In genomic region chr13:54521181-54521580, GRCm38 (mm10) we compare ENCODE assay signal across 29 mouse cellular contexts. TPM values are rescaled to one million over a fixed set of nuclear protein-coding genes. Genes with fewer than 3 reads are reported as not detected.
"Had no signal": no experiment of that assay in that cellular context is flagged by ENCODE, and none has a peak within 500 bp of the region (broad histone marks: within the 10 kb centered on the region; RNA-seq: fewer than 3 reads in every experiment).

No protein-coding gene starts in this region.

- H3K9ac ChIP-seq: embryonic facial prominence, embryonic 12.5 days; embryonic facial prominence, embryonic 13.5 days; embryonic facial prominence, embryonic 15.5 days; forebrain, embryonic 12.5 days; forebrain, embryonic 13.5 days; forebrain, embryonic 15.5 days; forebrain, postnatal 0 days had no signal

- ATAC-seq: forebrain, embryonic 13.5 days; forebrain, embryonic 14.5 days; forebrain, embryonic 15.5 days; forebrain, embryonic 16.5 days; forebrain, postnatal 0 days had no signal

- H3K4me2 ChIP-seq: embryonic facial prominence, embryonic 12.5 days; embryonic facial prominence, embryonic 13.5 days; embryonic facial prominence, embryonic 15.5 days; forebrain, embryonic 12.5 days; forebrain, embryonic 13.5 days; forebrain, embryonic 15.5 days had no signal

- H3K4me3 ChIP-seq: embryonic facial prominence, embryonic 10.5 days; embryonic facial prominence, embryonic 12.5 days; embryonic facial prominence, embryonic 13.5 days; embryonic facial prominence, embryonic 15.5 days; erythroblast, embryonic 14.5 days; forebrain, embryonic 10.5 days; forebrain, embryonic 12.5 days; forebrain, embryonic 13.5 days; forebrain, embryonic 15.5 days; gastrocnemius, adult 2 months; heart, adult 2 months had no signal

- H3K9me3 ChIP-seq: embryonic facial prominence, embryonic 10.5 days; embryonic facial prominence, embryonic 12.5 days; embryonic facial prominence, embryonic 13.5 days; embryonic facial prominence, embryonic 15.5 days; forebrain, embryonic 10.5 days; forebrain, embryonic 12.5 days; forebrain, embryonic 13.5 days; forebrain, embryonic 15.5 days had no signal

- DNase-seq: cerebellum, adult 2 months; cerebellum, adult 8-10 months; cerebellum, adult 9-10 months; cerebellum, adult 9-11 months; cerebellum, postnatal 10 days; cerebellum, postnatal 14 days; cerebellum, postnatal 25 days; cerebellum, postnatal 36 days; embryo, embryonic 11 days; forebrain, postnatal 0 days; gastrocnemius, adult 2 months; gastrocnemius, postnatal 10 days; gastrocnemius, postnatal 14 days; gastrocnemius, postnatal 25 days; gastrocnemius, postnatal 36 days; heart, adult 11 months; heart, adult 18-20 months; heart, adult 2 months had no signal

- H3K4me1 ChIP-seq: embryonic facial prominence, embryonic 10.5 days; embryonic facial prominence, embryonic 12.5 days; embryonic facial prominence, embryonic 13.5 days; embryonic facial prominence, embryonic 15.5 days; forebrain, embryonic 10.5 days; forebrain, embryonic 12.5 days; forebrain, embryonic 13.5 days; forebrain, embryonic 15.5 days had no signal

- H3K27me3 ChIP-seq: embryonic facial prominence, embryonic 12.5 days; embryonic facial prominence, embryonic 13.5 days; embryonic facial prominence, embryonic 15.5 days; forebrain, embryonic 12.5 days; forebrain, embryonic 13.5 days; forebrain, embryonic 15.5 days had no signal

- H3K27ac ChIP-seq: embryonic facial prominence, embryonic 10.5 days; embryonic facial prominence, embryonic 12.5 days; embryonic facial prominence, embryonic 13.5 days; embryonic facial prominence, embryonic 15.5 days; forebrain, embryonic 10.5 days; forebrain, embryonic 12.5 days; forebrain, embryonic 13.5 days; forebrain, embryonic 15.5 days; gastrocnemius, adult 2 months; heart, adult 2 months had no signal

RNA-seq across cellular contexts. Expression of gene Arl10, which starts 53.6 kb away (rescaled TPM):
- polyA plus RNA-seq: erythroblast, embryonic 14.5 days had no signal
